In genomic region chr3:50260667-50261066, GRCm38 (mm10) we compare ENCODE assay signal across 17 mouse cellular contexts.
"Had no signal": no experiment of that assay in that cellular context is flagged by ENCODE, and none has a peak within 500 bp of the region (broad histone marks: within the 10 kb centered on the region; RNA-seq: fewer than 3 reads in every experiment).

No protein-coding gene starts in this region.

- H3K27me3 ChIP-seq: lung, embryonic 15.5 days; megakaryocyte, embryonic 14.5 days; midbrain, embryonic 13.5 days; midbrain, embryonic 15.5 days; neural tube, embryonic 12.5 days; stomach, embryonic 15.5 days had no signal

- ATAC-seq: lung, postnatal 0 days; midbrain, embryonic 13.5 days; midbrain, embryonic 15.5 days had no signal

- H3K36me3 ChIP-seq: lung, embryonic 15.5 days; midbrain, embryonic 13.5 days; midbrain, embryonic 15.5 days; neural tube, embryonic 12.5 days; stomach, embryonic 15.5 days had no signal

- H3K27ac ChIP-seq: lung, embryonic 15.5 days; macrophage; midbrain, embryonic 13.5 days; midbrain, embryonic 15.5 days; neural tube, embryonic 12.5 days; stomach, embryonic 15.5 days; stomach, postnatal 0 days had no signal

- H3K9ac ChIP-seq: lung, embryonic 15.5 days; midbrain, embryonic 13.5 days; midbrain, embryonic 15.5 days; neural tube, embryonic 12.5 days; stomach, embryonic 15.5 days had no signal

- H3K4me2 ChIP-seq: lung, embryonic 15.5 days; midbrain, embryonic 11.5 days; midbrain, embryonic 13.5 days; midbrain, embryonic 15.5 days; neural tube, embryonic 12.5 days; stomach, embryonic 15.5 days had no signal

- H3K4me3 ChIP-seq: lung, embryonic 15.5 days; megakaryocyte, embryonic 14.5 days; midbrain, embryonic 13.5 days; midbrain, embryonic 15.5 days; neural tube, embryonic 12.5 days; stomach, embryonic 15.5 days had no signal

- H3K4me1 ChIP-seq: megakaryocyte, embryonic 14.5 days; stomach, embryonic 15.5 days had no signal

- DNase-seq: lung, adult 2 months; lung, postnatal 14 days; lung, postnatal 36 days; right cerebral cortex, postnatal 14 days; thymus, adult 2 months; thymus, postnatal 25 days; thymus, postnatal 4 days had no signal

- H3K9me3 ChIP-seq: lung, embryonic 15.5 days; midbrain, embryonic 13.5 days; midbrain, embryonic 15.5 days; neural tube, embryonic 12.5 days; stomach, embryonic 15.5 days had no signal
